Comparison of ENCODE assay signal across 8 mouse cellular contexts in genomic region chr11:97812491-97812921, GRCm38 (mm10). TPM values are rescaled to one million over a fixed set of nuclear protein-coding genes. Genes with fewer than 3 reads are reported as not detected.
DNase-seq lines count a peak whose midpoint lies in the region; ATAC-seq and TF ChIP-seq lines count a peak whose summit lies in the region.

No protein-coding gene starts in this region.

- 42% methylated on average over 3 of the region's 3 CpGs for WGBS in heart, embryonic 10.5 days
- WGBS in forebrain, embryonic 15.5 days, result 9% methylated on average over 3 of the region's 3 CpGs
- 11% methylated on average over 3 of the region's 3 CpGs for WGBS in midbrain, embryonic 11.5 days

- TF ChIP-seq EP300 in ES-Bruce4 (IDR thresholded peaks at IDR 0.05; ENCODE audit: insufficient read depth, low read depth, low read length), result no peak

- TF ChIP-seq CTCF in ES-Bruce4 (IDR thresholded peaks at IDR 0.05; ENCODE audit: low read depth, low read length), result no peak

- H3K4me1 ChIP-seq in heart, embryonic 10.5 days, result peaks cover 98% of the 10 kb centered on the region
- peaks cover 42% of the 10 kb centered on the region for H3K4me1 ChIP-seq in ES-Bruce4 (ENCODE audit: control insufficient read depth, insufficient read depth, low read length)
- peaks cover 62% of the 10 kb centered on the region for H3K4me1 ChIP-seq in forebrain, embryonic 15.5 days
- H3K4me1 ChIP-seq in midbrain, embryonic 11.5 days (ENCODE audit: control insufficient read depth, insufficient read depth, low read length), result peaks cover 69% of the 10 kb centered on the region

- peak; percentile 82 for ATAC-seq in forebrain, embryonic 15.5 days (replicated peaks)
- peak; percentile 89 for ATAC-seq in midbrain, embryonic 11.5 days (ENCODE audit: low FRiP score)
- ATAC-seq in monocyte, adult 5-6 weeks (replicated peaks; ENCODE audit: insufficient number of reproducible peaks, low FRiP score, low TSS enrichment, poor library complexity, severe bottlenecking), result no peak

- peak overlapping the region; percentile 69 for H3K27ac ChIP-seq in heart, embryonic 10.5 days
- H3K27ac ChIP-seq in ES-Bruce4 (ENCODE audit: insufficient read depth, low read length), result 0 out of 2 replicates have a peak overlapping the region, but pooled peaks have one; percentile 16
- peak overlapping the region; percentile 88 for H3K27ac ChIP-seq in forebrain, embryonic 15.5 days (replicated peaks)
- peak overlapping the region; percentile 76 for H3K27ac ChIP-seq in midbrain, embryonic 11.5 days (ENCODE audit: low read depth, low read length)

- H3K27me3 ChIP-seq in heart, embryonic 10.5 days (ENCODE audit: insufficient read depth, poor library complexity, severe bottlenecking), result no peaks in the 10 kb centered on the region
- no peaks in the 10 kb centered on the region for H3K27me3 ChIP-seq in ES-Bruce4 (ENCODE audit: control insufficient read depth, insufficient read depth, low read length, poor library complexity, severe bottlenecking)
- H3K27me3 ChIP-seq in forebrain, embryonic 15.5 days, result no peaks in the 10 kb centered on the region
- no peaks in the 10 kb centered on the region for H3K27me3 ChIP-seq in midbrain, embryonic 11.5 days (ENCODE audit: control insufficient read depth, insufficient read depth, low read length)

- H3K4me3 ChIP-seq in heart, embryonic 10.5 days, result peak overlapping the region; percentile 10; the same call in 1 of the 2 replicates
- H3K4me3 ChIP-seq in ES-Bruce4 (ENCODE audit: low read depth, low read length), result no peak overlapping the region
- peak overlapping the region; percentile 15 for H3K4me3 ChIP-seq in forebrain, embryonic 15.5 days
- H3K4me3 ChIP-seq in midbrain, embryonic 11.5 days (ENCODE audit: low read depth, low read length), result no peak overlapping the region

- peaks cover 57% of the 10 kb centered on the region for H3K36me3 ChIP-seq in heart, embryonic 10.5 days
- H3K36me3 ChIP-seq in ES-Bruce4 (ENCODE audit: control insufficient read depth, insufficient read depth, low read length, poor library complexity, severe bottlenecking), result peaks cover 19% of the 10 kb centered on the region
- H3K36me3 ChIP-seq in forebrain, embryonic 15.5 days, result peaks cover 27% of the 10 kb centered on the region
- no peaks in the 10 kb centered on the region for H3K36me3 ChIP-seq in midbrain, embryonic 11.5 days (ENCODE audit: control insufficient read depth, insufficient read depth, low read length)

- no peaks in the 10 kb centered on the region for H3K9me3 ChIP-seq in heart, embryonic 10.5 days
- no peaks in the 10 kb centered on the region for H3K9me3 ChIP-seq in ES-Bruce4 (replicated peaks; ENCODE audit: control insufficient read depth, insufficient read depth, low read length, poor library complexity, severe bottlenecking)
- H3K9me3 ChIP-seq in forebrain, embryonic 15.5 days, result no peaks in the 10 kb centered on the region
- no peaks in the 10 kb centered on the region for H3K9me3 ChIP-seq in midbrain, embryonic 11.5 days (ENCODE audit: control insufficient read depth, low read length)

- H3K4me2 ChIP-seq in forebrain, embryonic 15.5 days (replicated peaks), result peak overlapping the region; percentile 36
- H3K4me2 ChIP-seq in midbrain, embryonic 11.5 days, result peak overlapping the region; percentile 34

- DNase-seq in heart, embryonic 10.5 days (ENCODE audit: low spot score), result no peak
- no peak for DNase-seq in heart, adult 9 months (ENCODE audit: low spot score in 2 of 2)
- peak; percentile 93 for DNase-seq in midbrain, embryonic 11.5 days (ENCODE audit: low spot score, missing footprints)
- DNase-seq in adrenal gland, adult 18-20 months (ENCODE audit: low spot score in 2 of 2), result no peak
- DNase-seq in spleen, postnatal 4 days (ENCODE audit: low spot score in 2 of 2), result no peak

- no peak for TF ChIP-seq POLR2A in ES-Bruce4 (IDR thresholded peaks at IDR 0.05; ENCODE audit: insufficient read depth, low read length)

- H3K9ac ChIP-seq in ES-Bruce4 (ENCODE audit: low read depth, poor library complexity, severe bottlenecking), result no peak overlapping the region
- peak overlapping the region; percentile 20 for H3K9ac ChIP-seq in forebrain, embryonic 15.5 days (replicated peaks)
- H3K9ac ChIP-seq in midbrain, embryonic 11.5 days (ENCODE audit: low read length), result peak overlapping the region; percentile 45

RNA-seq across cellular contexts. Expression of gene Lasp1, which starts 13.7 kb away (rescaled TPM):
- 50.8 and 65.1 TPM in 2 replicates for polyA plus RNA-seq in heart, embryonic 10.5 days (2016; fragmentation: Nextera tagmentation; extraction: Ambion mirVana)
- polyA plus RNA-seq in ES-Bruce4 (2011; ENCODE audit: insufficient read depth, insufficient read length, low read depth, missing spikeins), result 228 and 231 TPM in 2 replicates
- 129 and 132 TPM in 2 replicates for polyA plus RNA-seq in forebrain, embryonic 15.5 days (2015; fragmentation: Nextera tagmentation; extraction: Ambion mirVana)
- polyA plus RNA-seq in midbrain, embryonic 11.5 days (2014; fragmentation: Nextera tagmentation; extraction: Ambion mirVana), result 52.6 and 59.2 TPM in 2 replicates
- 199 to 392 TPM (median 246 TPM) in 3 replicates for total RNA-seq in monocyte, adult 5-6 weeks (2017)
- total RNA-seq in adrenal gland, adult 18-20 months (2021), result 100 to 1,000 TPM in 1 of 2 experiments, 10 to 100 TPM in 1; 94.0 to 145 TPM

RNA-seq across cellular contexts. Expression of gene B230217C12Rik, which starts 28.1 kb away (rescaled TPM):
- 9.2 and 9.6 TPM in 2 replicates for polyA plus RNA-seq in heart, embryonic 10.5 days (2016; fragmentation: Nextera tagmentation; extraction: Ambion mirVana)
- 2.8 and 3.4 TPM in 2 replicates for polyA plus RNA-seq in ES-Bruce4 (2011; ENCODE audit: insufficient read depth, insufficient read length, low read depth, missing spikeins)
- 17.8 and 21.0 TPM in 2 replicates for polyA plus RNA-seq in forebrain, embryonic 15.5 days (2015; fragmentation: Nextera tagmentation; extraction: Ambion mirVana)
- polyA plus RNA-seq in midbrain, embryonic 11.5 days (2014; fragmentation: Nextera tagmentation; extraction: Ambion mirVana), result 14.7 and 17.3 TPM in 2 replicates
- 0.96 to 3.0 TPM in 2 of 3 replicates, not detected in the other for total RNA-seq in monocyte, adult 5-6 weeks (2017)
- total RNA-seq in adrenal gland, adult 18-20 months (2021), result 1 to 10 TPM; 3.7 to 4.0 TPM

RNA-seq across cellular contexts. Expression of gene Rpl23, which starts 30.3 kb away (rescaled TPM):
- polyA plus RNA-seq in heart, embryonic 10.5 days (2016; fragmentation: Nextera tagmentation; extraction: Ambion mirVana), result 387 and 414 TPM in 2 replicates
- 777 and 842 TPM in 2 replicates for polyA plus RNA-seq in ES-Bruce4 (2011; ENCODE audit: insufficient read depth, insufficient read length, low read depth, missing spikeins)
- polyA plus RNA-seq in forebrain, embryonic 15.5 days (2015; fragmentation: Nextera tagmentation; extraction: Ambion mirVana), result 327 and 370 TPM in 2 replicates
- 441 and 443 TPM in 2 replicates for polyA plus RNA-seq in midbrain, embryonic 11.5 days (2014; fragmentation: Nextera tagmentation; extraction: Ambion mirVana)
- total RNA-seq in monocyte, adult 5-6 weeks (2017), result 1,225 to 1,795 TPM (median 1,736 TPM) in 3 replicates
- 100 to 1,000 TPM; 830 to 834 TPM for total RNA-seq in adrenal gland, adult 18-20 months (2021)

RNA-seq across cellular contexts. Expression of gene 1700001P01Rik, which starts 36.8 kb away (rescaled TPM):
- 0.30 TPM in 1 of 2 replicates, not detected in the other for polyA plus RNA-seq in heart, embryonic 10.5 days (2016; fragmentation: Nextera tagmentation; extraction: Ambion mirVana)
- 0.99 TPM in 1 of 2 replicates, not detected in the other for polyA plus RNA-seq in ES-Bruce4 (2011; ENCODE audit: insufficient read depth, insufficient read length, low read depth, missing spikeins)
- polyA plus RNA-seq in forebrain, embryonic 15.5 days (2015; fragmentation: Nextera tagmentation; extraction: Ambion mirVana), result 0.39 and 0.75 TPM in 2 replicates
- polyA plus RNA-seq in midbrain, embryonic 11.5 days (2014; fragmentation: Nextera tagmentation; extraction: Ambion mirVana), result 0.47 and 0.78 TPM in 2 replicates
- not detected in 3 replicates for total RNA-seq in monocyte, adult 5-6 weeks (2017)
- not detected for total RNA-seq in adrenal gland, adult 18-20 months (2021)

RNA-seq across cellular contexts. Expression of gene Cwc25, which starts 46.1 kb away (rescaled TPM):
- polyA plus RNA-seq in heart, embryonic 10.5 days (2016; fragmentation: Nextera tagmentation; extraction: Ambion mirVana), result 11.6 and 17.0 TPM in 2 replicates
- 14.5 and 16.9 TPM in 2 replicates for polyA plus RNA-seq in ES-Bruce4 (2011; ENCODE audit: insufficient read depth, insufficient read length, low read depth, missing spikeins)
- 18.0 and 18.6 TPM in 2 replicates for polyA plus RNA-seq in forebrain, embryonic 15.5 days (2015; fragmentation: Nextera tagmentation; extraction: Ambion mirVana)
- polyA plus RNA-seq in midbrain, embryonic 11.5 days (2014; fragmentation: Nextera tagmentation; extraction: Ambion mirVana), result 12.6 and 15.0 TPM in 2 replicates
- 42.0 to 49.3 TPM (median 43.5 TPM) in 3 replicates for total RNA-seq in monocyte, adult 5-6 weeks (2017)
- 10 to 100 TPM; 18.2 to 21.1 TPM for total RNA-seq in adrenal gland, adult 18-20 months (2021)

Comparison
In these comparisons a context has a peak if more than half of its experiments do, and no peak if none do; other contexts are left out.
1. H3K27ac ChIP-seq: peak in every context shown above with its lines; median percentile 88 in forebrain, embryonic 15.5 days; 76 in midbrain, embryonic 11.5 days; 69 in heart, embryonic 10.5 days; 16 in ES-Bruce4.
2. H3K4me3 ChIP-seq: peak in heart, embryonic 10.5 days (single experiment) and forebrain, embryonic 15.5 days (single experiment); none in ES-Bruce4 (single experiment) and midbrain, embryonic 11.5 days (single experiment).